Mouse (Mus musculus): Measurements from ENCODE around the gene Olfr1512. TPM values are rescaled to one million over a fixed set of nuclear protein-coding genes. Genes with fewer than 3 reads are reported as not detected.

Gene Olfr1512
- not detected for polyA plus RNA-seq (2017; shearing (Covaris generic))

DNA sequence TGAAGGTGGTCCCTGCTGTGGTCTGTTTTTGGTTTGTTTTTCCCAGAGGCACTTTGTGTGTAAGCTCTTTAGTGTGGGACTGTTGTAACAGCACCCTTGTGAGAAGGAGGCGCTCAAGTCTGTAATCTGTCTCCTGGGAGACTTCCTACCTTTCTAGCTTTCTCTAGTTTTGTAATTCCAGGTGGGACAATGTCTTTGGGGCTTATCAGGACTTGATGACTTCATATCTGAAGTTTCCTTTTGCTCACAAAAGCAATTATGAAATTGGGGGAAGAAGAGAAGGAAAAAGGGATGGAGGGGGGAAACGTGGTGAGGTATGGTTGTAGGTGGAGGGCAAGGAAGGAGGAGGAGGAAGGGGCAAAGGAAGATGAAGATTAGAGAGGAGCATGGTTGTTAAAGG lies at the start of gene Olfr1512:
TSS of gene Olfr1512 (minus strand) at position 101 of the 400 bp plus-strand sequence.

GRCm38 (mm10) chr14:52414273-52414672 lies 35.3 kb upstream of the Olfr1512 start, which contains the start of gene Olfr1510:
Gene Olfr1510, minus strand, starts transcription at chr14:52414373.

GRCm38 (mm10) chr14:52397279-52397678 lies 18.3 kb upstream of the Olfr1512 start, which contains the start of gene Olfr1511:
Gene Olfr1511, minus strand, starts transcription at chr14:52397379.

GRCm38 (mm10) chr14:52356308-52356707 lies 22.7 kb downstream of the Olfr1512 start, which contains the start of gene Olfr1513:
Gene Olfr1513, minus strand, starts transcription at chr14:52356408.

GRCm38 (mm10) chr14:52327910-52328812 lies 50.8 kb downstream of the Olfr1512 start, which contains the start of gene Sall2:
Gene Sall2, minus strand, starts transcription at chr14:52328762.

Other genes with a start within 250 kb of the Olfr1512 start
- 31.0 TPM for gene Supt16, start 181.8 kb downstream of the Olfr1512 start, polyA plus RNA-seq (2017; shearing (Covaris generic))
- gene Chd8, start 121.4 kb downstream of the Olfr1512 start, polyA plus RNA-seq (2017; shearing (Covaris generic)), result 56.7 TPM
- gene Tox4, start 100.0 kb downstream of the Olfr1512 start, polyA plus RNA-seq (2017; shearing (Covaris generic)), result 110 TPM
- 30.4 TPM for gene Rab2b, start 99.6 kb downstream of the Olfr1512 start, polyA plus RNA-seq (2017; shearing (Covaris generic))
- 73.0 TPM for gene Mettl3, start 74.0 kb downstream of the Olfr1512 start, polyA plus RNA-seq (2017; shearing (Covaris generic))
- 4.0 TPM for gene Sall2, start 50.4 kb downstream of the Olfr1512 start, polyA plus RNA-seq (2017; shearing (Covaris generic))
- not detected for gene Olfr1513, start 22.8 kb downstream of the Olfr1512 start, polyA plus RNA-seq (2017; shearing (Covaris generic))
- not detected for gene Olfr1511, start 18.2 kb upstream of the Olfr1512 start, polyA plus RNA-seq (2017; shearing (Covaris generic))
- not detected for gene Olfr1510, start 35.2 kb upstream of the Olfr1512 start, polyA plus RNA-seq (2017; shearing (Covaris generic))
- gene Olfr1509, start 63.8 kb upstream of the Olfr1512 start, polyA plus RNA-seq (2017; shearing (Covaris generic)), result not detected
- gene Olfr1508, start 88.3 kb upstream of the Olfr1512 start, polyA plus RNA-seq (2017; shearing (Covaris generic)), result not detected
- not detected for gene Olfr1507, start 116.6 kb upstream of the Olfr1512 start, polyA plus RNA-seq (2017; shearing (Covaris generic))

Measured in CD4-positive, CD25-positive, alpha-beta regulatory T cell, adult 9 weeks (primary cell).